Mouse (Mus musculus): Measurements from ENCODE around the gene Arf3. TPM values are rescaled to one million over a fixed set of nuclear protein-coding genes. Genes with fewer than 3 reads are reported as not detected.
A peak's percentile ranks its signal among the peaks of the same experiment; 100 is the strongest.

Gene Arf3
- total and polyA plus RNA-seq, 2 experiments: 10.5 to 43.0 TPM

GRCm38 (mm10) chr15:98799396-98799795 is 36.4 kb upstream of the Arf3 start:
- no peaks in the 10 kb centered on the region for H3K36me3 ChIP-seq (ENCODE audit: control insufficient read depth, insufficient read depth, low read length)
- H3K27ac ChIP-seq (replicated peaks; ENCODE audit: insufficient read depth, low read depth, low read length): no peak overlapping the region
- no peak overlapping the region for H3K4me3 ChIP-seq (ENCODE audit: insufficient read depth, low read depth, low read length)
- H3K79me2 ChIP-seq (ENCODE audit: control insufficient read depth, insufficient read depth, low read length): no peaks in the 10 kb centered on the region
- DNase-seq (ENCODE audit: extremely low read depth, low read depth, low spot score): peak; percentile 37
- no peaks in the 10 kb centered on the region; the same call in 1 of the 2 replicates for H3K4me1 ChIP-seq (ENCODE audit: control insufficient read depth, insufficient read depth, low read length)
- no peak overlapping the region for H3K9ac ChIP-seq (ENCODE audit: low read depth, low read length)
- peaks cover 12% of the 10 kb centered on the region for H3K27me3 ChIP-seq (ENCODE audit: control insufficient read depth, insufficient read depth, low read length)
- 11% methylated on average over 12 of the region's 12 CpGs for WGBS
- TF ChIP-seq POLR2A (IDR thresholded peaks at IDR 0.05; ENCODE audit: extremely low read depth, insufficient read depth, low read length): no peak
- peak; percentile 81 for TF ChIP-seq CTCF (IDR thresholded peaks at IDR 0.05; ENCODE audit: low read depth, low read length)

- Histone ChIP-seq H3K4me1 (ENCODE audit: control insufficient read depth, insufficient read depth, low read length) (no peaks in the 10 kb centered on the region), H3K4me3 (ENCODE audit: insufficient read depth, low read depth, low read length) (no peak overlapping the region), H3K36me3 (ENCODE audit: control insufficient read depth, insufficient read depth, low read length) (no peaks in the 10 kb centered on the region), H3K9ac (ENCODE audit: low read depth, low read length) (no peak overlapping the region), H3K79me2 (ENCODE audit: control insufficient read depth, insufficient read depth, low read length) (no peaks in the 10 kb centered on the region), H3K27me3 (ENCODE audit: control insufficient read depth, insufficient read depth, low read length) (peaks cover 12% of the 10 kb centered on the region), H3K27ac (replicated peaks; ENCODE audit: insufficient read depth, low read depth, low read length) (no peak overlapping the region)
- TF ChIP-seq POLR2A (IDR thresholded peaks at IDR 0.05; ENCODE audit: extremely low read depth, insufficient read depth, low read length): no peak
- no peak for TF ChIP-seq CTCF (IDR thresholded peaks at IDR 0.05; ENCODE audit: low read depth, low read length)
- WGBS: 56% methylated on average over 3 of the region's 3 CpGs
- DNase-seq (ENCODE audit: extremely low read depth, low read depth, low spot score): no peak
These were observed 35.9 kb upstream of the Arf3 start for GRCm38 (mm10) chr15:98798903-98799302.

- TF ChIP-seq CTCF (IDR thresholded peaks at IDR 0.05; ENCODE audit: low read depth, low read length) (no peak), POLR2A (IDR thresholded peaks at IDR 0.05; ENCODE audit: extremely low read depth, insufficient read depth, low read length) (no peak)
- DNase-seq (ENCODE audit: extremely low read depth, low read depth, low spot score): no peak
- WGBS: 25% methylated on average over 28 of the region's 28 CpGs
These were observed 35.0 kb upstream of the Arf3 start for GRCm38 (mm10) chr15:98797835-98798492.

GRCm38 (mm10) chr15:98796803-98797595 is 34.0 kb upstream of the Arf3 start:
- TF ChIP-seq POLR2A (IDR thresholded peaks at IDR 0.05; ENCODE audit: extremely low read depth, insufficient read depth, low read length): no peak
- no peak for TF ChIP-seq CTCF (IDR thresholded peaks at IDR 0.05; ENCODE audit: low read depth, low read length)
- DNase-seq (ENCODE audit: extremely low read depth, low read depth, low spot score): no peak
- 6% methylated on average over 13 of the region's 13 CpGs for WGBS
- H3K27me3 ChIP-seq (ENCODE audit: control insufficient read depth, insufficient read depth, low read length): peaks cover 23% of the 10 kb centered on the region
- H3K36me3 ChIP-seq (ENCODE audit: control insufficient read depth, insufficient read depth, low read length): no peaks in the 10 kb centered on the region
- H3K79me2 ChIP-seq (ENCODE audit: control insufficient read depth, insufficient read depth, low read length): no peaks in the 10 kb centered on the region
- no peak overlapping the region for H3K4me3 ChIP-seq (ENCODE audit: insufficient read depth, low read depth, low read length)
- no peaks in the 10 kb centered on the region; the same call in 1 of the 2 replicates for H3K4me1 ChIP-seq (ENCODE audit: control insufficient read depth, insufficient read depth, low read length)
- no peak overlapping the region for H3K9ac ChIP-seq (ENCODE audit: low read depth, low read length)
- no peak overlapping the region for H3K27ac ChIP-seq (replicated peaks; ENCODE audit: insufficient read depth, low read depth, low read length)

More at GRCm38 (mm10) chr15:98797835-98798492, 35.0 kb upstream of the Arf3 start:
- Histone ChIP-seq H3K27me3 (ENCODE audit: control insufficient read depth, insufficient read depth, low read length) (peaks cover 14% of the 10 kb centered on the region), H3K4me3 (ENCODE audit: insufficient read depth, low read depth, low read length) (no peak overlapping the region), H3K36me3 (ENCODE audit: control insufficient read depth, insufficient read depth, low read length) (no peaks in the 10 kb centered on the region), H3K79me2 (ENCODE audit: control insufficient read depth, insufficient read depth, low read length) (no peaks in the 10 kb centered on the region), H3K27ac (replicated peaks; ENCODE audit: insufficient read depth, low read depth, low read length) (no peak overlapping the region), H3K9ac (ENCODE audit: low read depth, low read length) (no peak overlapping the region), H3K4me1 (ENCODE audit: control insufficient read depth, insufficient read depth, low read length) (no peaks in the 10 kb centered on the region)

DNA sequence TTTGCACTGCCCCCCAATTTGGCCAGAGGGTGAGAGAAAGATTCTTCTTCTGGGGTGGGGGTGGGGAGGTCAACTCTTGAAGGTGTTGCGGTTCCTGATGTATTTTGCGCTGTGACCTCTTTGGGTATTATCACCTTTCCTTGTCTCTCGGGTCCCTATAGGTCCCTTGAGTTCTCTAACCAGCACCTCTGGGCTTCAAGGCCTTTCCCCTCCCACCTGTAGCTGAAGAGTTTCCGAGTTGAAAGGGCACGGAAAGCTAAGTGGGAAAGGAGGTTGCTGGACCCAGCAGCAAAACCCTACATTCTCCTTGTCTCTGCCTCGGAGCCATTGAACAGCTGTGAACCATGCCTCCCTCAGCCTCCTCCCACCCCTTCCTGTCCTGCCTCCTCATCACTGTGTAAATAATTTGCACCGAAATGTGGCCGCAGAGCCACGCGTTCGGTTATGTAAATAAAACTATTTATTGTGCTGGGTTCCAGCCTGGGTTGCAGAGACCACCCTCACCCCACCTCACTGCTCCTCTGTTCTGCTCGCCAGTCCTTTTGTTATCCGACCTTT is 30.2 kb upstream of the Arf3 start:
- Histone ChIP-seq H3K79me2 (ENCODE audit: control insufficient read depth, insufficient read depth, low read length) (no peaks in the 10 kb centered on the region), H3K4me3 (ENCODE audit: insufficient read depth, low read depth, low read length) (no peak overlapping the region), H3K4me1 (ENCODE audit: control insufficient read depth, insufficient read depth, low read length) (peaks cover 4% of the 10 kb centered on the region), H3K9ac (ENCODE audit: low read depth, low read length) (no peak overlapping the region), H3K27ac (replicated peaks; ENCODE audit: insufficient read depth, low read depth, low read length) (no peak overlapping the region), H3K36me3 (ENCODE audit: control insufficient read depth, insufficient read depth, low read length) (no peaks in the 10 kb centered on the region), H3K27me3 (ENCODE audit: control insufficient read depth, insufficient read depth, low read length) (peaks cover 42% of the 10 kb centered on the region)
- TF ChIP-seq POLR2A (IDR thresholded peaks at IDR 0.05; ENCODE audit: extremely low read depth, insufficient read depth, low read length): no peak
- no peak for TF ChIP-seq CTCF (IDR thresholded peaks at IDR 0.05; ENCODE audit: low read depth, low read length)
- 10% methylated on average over 13 of the region's 13 CpGs for WGBS
- DNase-seq (ENCODE audit: extremely low read depth, low read depth, low spot score): no peak

Measured in liver, adult 2 months (tissue).